Mouse (Mus musculus): ENCODE results near the gene Krtap10-10. TPM values are rescaled to one million over a fixed set of nuclear protein-coding genes. Genes with fewer than 3 reads are reported as not detected.

Krtap10-10 gene
- polyA plus RNA-seq, 1 experiment from 2014 or later = not detected

GRCm38 (mm10) chr10:77878985-77879384, 43.2 kb downstream of the Krtap10-10 start:
- H3K27ac ChIP-seq = no peak overlapping the region

GRCm38 (mm10) chr10:77880305-77880704, 44.6 kb downstream of the Krtap10-10 start:
- ATAC-seq (ENCODE audit: low FRiP score) = no peak
- Histone ChIP-seq H3K4me1 (no peaks in the 10 kb centered on the region), H3K27ac (no peak overlapping the region), H3K9me3 (replicated peaks) (no peaks in the 10 kb centered on the region), H3K9ac (no peak overlapping the region), H3K4me3 (no peak overlapping the region), H3K36me3 (no peaks in the 10 kb centered on the region), H3K4me2 (replicated peaks) (no peak overlapping the region), H3K27me3 (no peaks in the 10 kb centered on the region)
- WGBS = 80% methylated on average over 3 of the region's 3 CpGs

More at GRCm38 (mm10) chr10:77878985-77879384, 43.2 kb downstream of the Krtap10-10 start:
- no peaks in the 10 kb centered on the region for H3K9me3 ChIP-seq (replicated peaks)
- H3K27me3 ChIP-seq = no peaks in the 10 kb centered on the region
- 65% methylated on average over 6 of the region's 6 CpGs for WGBS
- H3K4me2 ChIP-seq (replicated peaks) = no peak overlapping the region
- H3K4me3 ChIP-seq = no peak overlapping the region
- H3K4me1 ChIP-seq = no peaks in the 10 kb centered on the region
- no peaks in the 10 kb centered on the region for H3K36me3 ChIP-seq
- ATAC-seq (ENCODE audit: low FRiP score) = no peak
- no peak overlapping the region for H3K9ac ChIP-seq

- H3K36me3 ChIP-seq = no peaks in the 10 kb centered on the region
- H3K27ac ChIP-seq = no peak overlapping the region
- H3K9ac ChIP-seq = no peak overlapping the region
- H3K4me2 ChIP-seq (replicated peaks) = no peak overlapping the region
- no peaks in the 10 kb centered on the region for H3K9me3 ChIP-seq (replicated peaks)
- no peaks in the 10 kb centered on the region for H3K27me3 ChIP-seq
- H3K4me1 ChIP-seq = no peaks in the 10 kb centered on the region
- no peak overlapping the region for H3K4me3 ChIP-seq
- 85% methylated on average over 5 of the region's 5 CpGs for WGBS
- ATAC-seq (ENCODE audit: low FRiP score) = no peak
Measured at GRCm38 (mm10) chr10:77882553-77882952, 46.8 kb downstream of the Krtap10-10 start.

GRCm38 (mm10) chr10:77886007-77886747, 50.4 kb downstream of the Krtap10-10 start:
- ATAC-seq (ENCODE audit: low FRiP score) = no peak
- H3K4me3 ChIP-seq = no peak overlapping the region
- H3K27me3 ChIP-seq = no peaks in the 10 kb centered on the region
- H3K27ac ChIP-seq = no peak overlapping the region
- no peaks in the 10 kb centered on the region for H3K36me3 ChIP-seq
- H3K9me3 ChIP-seq (replicated peaks) = no peaks in the 10 kb centered on the region; the same call in 1 of the 2 replicates
- no peak overlapping the region for H3K4me2 ChIP-seq (replicated peaks)
- 57% methylated on average over 12 of the region's 12 CpGs for WGBS
- no peaks in the 10 kb centered on the region for H3K4me1 ChIP-seq
- no peak overlapping the region for H3K9ac ChIP-seq

Other genes with a start within 250 kb of the Krtap10-10 start
- 276 and 287 TPM in 2 replicates for gene Sumo3, start 229.8 kb upstream of the Krtap10-10 start, polyA plus RNA-seq (2016; fragmentation: Nextera tagmentation; extraction: Ambion mirVana)
- 13.2 and 13.3 TPM in 2 replicates for gene Gm49325, start 229.8 kb upstream of the Krtap10-10 start, polyA plus RNA-seq (2016; fragmentation: Nextera tagmentation; extraction: Ambion mirVana)
- gene Ube2g2, start 213.7 kb upstream of the Krtap10-10 start, polyA plus RNA-seq (2016; fragmentation: Nextera tagmentation; extraction: Ambion mirVana) = 81.6 and 82.3 TPM in 2 replicates
- 0.48 and 1.2 TPM in 2 replicates for gene Tspear, start 149.4 kb upstream of the Krtap10-10 start, polyA plus RNA-seq (2016; fragmentation: Nextera tagmentation; extraction: Ambion mirVana)
- not detected in 2 replicates for gene Gm19402, start 145.2 kb upstream of the Krtap10-10 start, polyA plus RNA-seq (2016; fragmentation: Nextera tagmentation; extraction: Ambion mirVana)
- not detected in 2 replicates for gene Gm9508, start 138.7 kb upstream of the Krtap10-10 start, polyA plus RNA-seq (2016; fragmentation: Nextera tagmentation; extraction: Ambion mirVana)
- gene Gm10272, start 129.3 kb upstream of the Krtap10-10 start, polyA plus RNA-seq (2016; fragmentation: Nextera tagmentation; extraction: Ambion mirVana) = not detected in 2 replicates
- gene Gm10024, start 124.5 kb upstream of the Krtap10-10 start, polyA plus RNA-seq (2016; fragmentation: Nextera tagmentation; extraction: Ambion mirVana) = not detected in 2 replicates
- not detected in 2 replicates for gene Gm10142, start 120.1 kb upstream of the Krtap10-10 start, polyA plus RNA-seq (2016; fragmentation: Nextera tagmentation; extraction: Ambion mirVana)
- gene Krtap12-1, start 115.3 kb upstream of the Krtap10-10 start, polyA plus RNA-seq (2016; fragmentation: Nextera tagmentation; extraction: Ambion mirVana) = not detected in 2 replicates
- gene Gm10100, start 109.5 kb upstream of the Krtap10-10 start, polyA plus RNA-seq (2016; fragmentation: Nextera tagmentation; extraction: Ambion mirVana) = not detected in 2 replicates
- not detected in 2 replicates for gene Gm18596, start 93.3 kb upstream of the Krtap10-10 start, polyA plus RNA-seq (2016; fragmentation: Nextera tagmentation; extraction: Ambion mirVana)
- gene Gm9736, start 84.6 kb upstream of the Krtap10-10 start, polyA plus RNA-seq (2016; fragmentation: Nextera tagmentation; extraction: Ambion mirVana) = not detected in 2 replicates
- gene Gm3233, start 76.3 kb upstream of the Krtap10-10 start, polyA plus RNA-seq (2016; fragmentation: Nextera tagmentation; extraction: Ambion mirVana) = not detected in 2 replicates
- gene Gm3238, start 64.6 kb upstream of the Krtap10-10 start, polyA plus RNA-seq (2016; fragmentation: Nextera tagmentation; extraction: Ambion mirVana) = not detected in 2 replicates
- not detected in 2 replicates for gene Gm7138, start 59.0 kb upstream of the Krtap10-10 start, polyA plus RNA-seq (2016; fragmentation: Nextera tagmentation; extraction: Ambion mirVana)
- not detected in 2 replicates for gene Gm3250, start 53.4 kb upstream of the Krtap10-10 start, polyA plus RNA-seq (2016; fragmentation: Nextera tagmentation; extraction: Ambion mirVana)
- gene Gm7137, start 47.7 kb upstream of the Krtap10-10 start, polyA plus RNA-seq (2016; fragmentation: Nextera tagmentation; extraction: Ambion mirVana) = not detected in 2 replicates
- gene Gm9639, start 40.9 kb upstream of the Krtap10-10 start, polyA plus RNA-seq (2016; fragmentation: Nextera tagmentation; extraction: Ambion mirVana) = not detected in 2 replicates
- gene Gm19668, start 36.8 kb upstream of the Krtap10-10 start, polyA plus RNA-seq (2016; fragmentation: Nextera tagmentation; extraction: Ambion mirVana) = not detected in 2 replicates
- not detected in 2 replicates for gene Gm9507, start 24.1 kb upstream of the Krtap10-10 start, polyA plus RNA-seq (2016; fragmentation: Nextera tagmentation; extraction: Ambion mirVana)
- gene Gm2696, start 21.3 kb upstream of the Krtap10-10 start, polyA plus RNA-seq (2016; fragmentation: Nextera tagmentation; extraction: Ambion mirVana) = 0.31 TPM in 1 of 2 replicates, not detected in the other
- not detected in 2 replicates for gene Krtap10-4, start 8.9 kb upstream of the Krtap10-10 start, polyA plus RNA-seq (2016; fragmentation: Nextera tagmentation; extraction: Ambion mirVana)
- not detected in 2 replicates for gene Gm36176, start 10.9 kb downstream of the Krtap10-10 start, polyA plus RNA-seq (2016; fragmentation: Nextera tagmentation; extraction: Ambion mirVana)
- not detected in 2 replicates for gene Gm10318, start 16.9 kb downstream of the Krtap10-10 start, polyA plus RNA-seq (2016; fragmentation: Nextera tagmentation; extraction: Ambion mirVana)
- gene Gm3285, start 26.0 kb downstream of the Krtap10-10 start, polyA plus RNA-seq (2016; fragmentation: Nextera tagmentation; extraction: Ambion mirVana) = not detected in 2 replicates
- gene Lrrc3, start 66.6 kb downstream of the Krtap10-10 start, polyA plus RNA-seq (2016; fragmentation: Nextera tagmentation; extraction: Ambion mirVana) = 6.8 and 7.4 TPM in 2 replicates
- gene Trpm2, start 134.6 kb downstream of the Krtap10-10 start, polyA plus RNA-seq (2016; fragmentation: Nextera tagmentation; extraction: Ambion mirVana) = 1.3 and 1.4 TPM in 2 replicates
- 33.8 and 34.8 TPM in 2 replicates for gene 1810043G02Rik, start 142.6 kb downstream of the Krtap10-10 start, polyA plus RNA-seq (2016; fragmentation: Nextera tagmentation; extraction: Ambion mirVana)
- gene Pfkl, start 174.1 kb downstream of the Krtap10-10 start, polyA plus RNA-seq (2016; fragmentation: Nextera tagmentation; extraction: Ambion mirVana) = 118 and 132 TPM in 2 replicates
- 0.48 TPM in 1 of 2 replicates, not detected in the other for gene Dnmt3l, start 206.0 kb downstream of the Krtap10-10 start, polyA plus RNA-seq (2016; fragmentation: Nextera tagmentation; extraction: Ambion mirVana)
- 0.20 and 0.23 TPM in 2 replicates for gene Aire, start 207.7 kb downstream of the Krtap10-10 start, polyA plus RNA-seq (2016; fragmentation: Nextera tagmentation; extraction: Ambion mirVana)
- 1.2 and 1.8 TPM in 2 replicates for gene Icosl, start 233.4 kb downstream of the Krtap10-10 start, polyA plus RNA-seq (2016; fragmentation: Nextera tagmentation; extraction: Ambion mirVana)

Data from hindbrain, embryonic 12.5 days (tissue).